10 mouse cellular contexts compared by ENCODE assay signal in the genomic region with DNA sequence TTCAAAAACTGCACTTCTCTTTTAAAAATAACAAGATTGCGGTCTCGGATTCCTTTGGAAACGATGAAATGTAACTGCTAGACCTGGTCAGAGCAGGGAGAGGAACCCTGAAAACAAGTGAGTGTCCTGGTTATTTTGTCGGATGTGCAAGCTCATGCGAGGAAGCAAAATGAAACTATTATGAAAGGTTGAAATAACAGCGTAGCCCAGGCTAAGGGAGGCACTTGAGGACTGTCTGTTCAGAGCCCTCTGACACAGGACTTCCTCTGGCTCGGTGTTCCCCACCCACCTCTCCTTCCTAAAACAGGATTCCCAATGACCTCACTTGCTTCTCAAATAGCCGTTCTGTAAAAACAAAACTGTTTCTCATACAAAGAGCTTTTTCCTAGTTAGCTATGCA. TPM values are rescaled to one million over a fixed set of nuclear protein-coding genes. Genes with fewer than 3 reads are reported as not detected.
DNase-seq lines count a peak whose midpoint lies in the region; ATAC-seq lines count a peak whose summit lies in the region.
"Had no signal": no experiment of that assay in that cellular context is flagged by ENCODE, and none has a peak within 500 bp of the region (broad histone marks: within the 10 kb centered on the region; RNA-seq: fewer than 3 reads in every experiment).

No protein-coding gene starts in this region.

- no peaks in the 10 kb centered on the region for H3K36me3 ChIP-seq in embryonic facial prominence, embryonic 14.5 days (ENCODE audit: control insufficient read depth, insufficient read depth, low read length)
- no peaks in the 10 kb centered on the region for H3K36me3 ChIP-seq in embryonic facial prominence, embryonic 10.5 days (replicated peaks)
- no peaks in the 10 kb centered on the region for H3K36me3 ChIP-seq in lung, embryonic 15.5 days
- H3K36me3 ChIP-seq in forebrain, embryonic 10.5 days (replicated peaks), result no peaks in the 10 kb centered on the region
- H3K36me3 ChIP-seq: neural tube, embryonic 12.5 days had no signal

- 0 out of 2 replicates have a peak overlapping the region, but pooled peaks have one; percentile 5 for H3K27ac ChIP-seq in embryonic facial prominence, embryonic 14.5 days (replicated peaks; ENCODE audit: low read depth, low read length)
- no peak overlapping the region for H3K27ac ChIP-seq in embryonic facial prominence, embryonic 10.5 days (replicated peaks)
- H3K27ac ChIP-seq in brown adipose tissue, adult 24 weeks (replicated peaks; ENCODE audit: low read depth, low read length), result peak overlapping the region; percentile 100
- peak overlapping the region; percentile 61 for H3K27ac ChIP-seq in lung, embryonic 15.5 days
- no peak overlapping the region for H3K27ac ChIP-seq in forebrain, embryonic 10.5 days
- H3K27ac ChIP-seq: neural tube, embryonic 12.5 days had no signal

- WGBS in embryonic facial prominence, embryonic 14.5 days, result 64% methylated on average over 8 of the region's 8 CpGs
- 76% methylated on average over 8 of the region's 8 CpGs for WGBS in embryonic facial prominence, embryonic 10.5 days
- WGBS in lung, embryonic 15.5 days, result 51% methylated on average over 8 of the region's 8 CpGs
- 89% methylated on average over 8 of the region's 8 CpGs for WGBS in forebrain, embryonic 10.5 days

- no peak overlapping the region for H3K9ac ChIP-seq in embryonic facial prominence, embryonic 14.5 days (ENCODE audit: low read depth, low read length)
- no peak overlapping the region for H3K9ac ChIP-seq in lung, embryonic 15.5 days
- H3K9ac ChIP-seq: neural tube, embryonic 12.5 days had no signal

- DNase-seq in embryonic facial prominence, embryonic 14.5 days (ENCODE audit: low spot score), result peak; percentile 39
- no peak for DNase-seq in embryonic facial prominence, embryonic 10.5 days (ENCODE audit: low spot score)
- peak; percentile 47 for DNase-seq in induced T-regulatory cell, adult 2 months (ENCODE audit: low read depth)
- no peak for DNase-seq in cerebellum, adult 11-12 months
- DNase-seq in forebrain, embryonic 10.5 days (ENCODE audit: extremely low spot score, low spot score), result no peak
- no peak for DNase-seq in right cerebral cortex, postnatal 36 days (ENCODE audit: low spot score in 2 of 2)
- DNase-seq: left cerebral cortex, postnatal 4 days had no signal

- no peak overlapping the region for H3K4me3 ChIP-seq in embryonic facial prominence, embryonic 14.5 days (ENCODE audit: low read depth, low read length)
- no peak overlapping the region for H3K4me3 ChIP-seq in embryonic facial prominence, embryonic 10.5 days
- peak overlapping the region; percentile 58 for H3K4me3 ChIP-seq in brown adipose tissue, adult 24 weeks (ENCODE audit: insufficient read depth, low read depth, low read length)
- H3K4me3 ChIP-seq in lung, embryonic 15.5 days, result no peak overlapping the region
- no peak overlapping the region for H3K4me3 ChIP-seq in forebrain, embryonic 10.5 days
- H3K4me3 ChIP-seq: neural tube, embryonic 12.5 days had no signal

- H3K4me2 ChIP-seq in embryonic facial prominence, embryonic 14.5 days (ENCODE audit: low read depth, low read length), result 0 out of 2 replicates have a peak overlapping the region, but pooled peaks have one; percentile 5
- no peak overlapping the region; the same call in 1 of the 2 replicates for H3K4me2 ChIP-seq in lung, embryonic 15.5 days
- H3K4me2 ChIP-seq: neural tube, embryonic 12.5 days had no signal

- no peaks in the 10 kb centered on the region for H3K4me1 ChIP-seq in embryonic facial prominence, embryonic 14.5 days (ENCODE audit: control insufficient read depth, insufficient read depth, low read length)
- peaks cover 3% of the 10 kb centered on the region; the same call in 1 of the 2 replicates for H3K4me1 ChIP-seq in embryonic facial prominence, embryonic 10.5 days
- H3K4me1 ChIP-seq in brown adipose tissue, adult 24 weeks (ENCODE audit: control insufficient read depth, insufficient read depth, insufficient read length, low read length), result peaks cover 22% of the 10 kb centered on the region
- H3K4me1 ChIP-seq in lung, embryonic 15.5 days, result peaks cover 7% of the 10 kb centered on the region; the same call in 1 of the 2 replicates
- peaks cover 6% of the 10 kb centered on the region for H3K4me1 ChIP-seq in forebrain, embryonic 10.5 days
- H3K4me1 ChIP-seq: neural tube, embryonic 12.5 days had no signal

- H3K27me3 ChIP-seq in embryonic facial prominence, embryonic 14.5 days (replicated peaks; ENCODE audit: control insufficient read depth, insufficient read depth, low read length), result no peaks in the 10 kb centered on the region
- no peaks in the 10 kb centered on the region for H3K27me3 ChIP-seq in embryonic facial prominence, embryonic 10.5 days (replicated peaks; ENCODE audit: low read depth, poor library complexity, severe bottlenecking)
- no peaks in the 10 kb centered on the region for H3K27me3 ChIP-seq in lung, embryonic 15.5 days
- H3K27me3 ChIP-seq in forebrain, embryonic 10.5 days (ENCODE audit: poor library complexity, severe bottlenecking), result no peaks in the 10 kb centered on the region
- H3K27me3 ChIP-seq: neural tube, embryonic 12.5 days had no signal

- no peak for ATAC-seq in embryonic facial prominence, embryonic 14.5 days (ENCODE audit: low read depth)
- peak; percentile 46; the same call in 1 of the 2 replicates for ATAC-seq in lung, embryonic 15.5 days (ENCODE audit: borderline replicate concordance, extremely low read depth, low FRiP score, low TSS enrichment)

- H3K9me3 ChIP-seq in embryonic facial prominence, embryonic 14.5 days (ENCODE audit: control insufficient read depth, low read length), result no peaks in the 10 kb centered on the region
- no peaks in the 10 kb centered on the region for H3K9me3 ChIP-seq in embryonic facial prominence, embryonic 10.5 days
- H3K9me3 ChIP-seq in lung, embryonic 15.5 days, result no peaks in the 10 kb centered on the region
- H3K9me3 ChIP-seq in forebrain, embryonic 10.5 days, result no peaks in the 10 kb centered on the region
- H3K9me3 ChIP-seq: neural tube, embryonic 12.5 days had no signal

RNA-seq across cellular contexts. Expression of gene S1pr1, which starts 51.3 kb away (rescaled TPM):
- polyA plus RNA-seq in embryonic facial prominence, embryonic 14.5 days (2014; fragmentation: Nextera tagmentation; extraction: Ambion mirVana), result 28.2 and 28.4 TPM in 2 replicates
- polyA plus RNA-seq in embryonic facial prominence, embryonic 10.5 days (2016; fragmentation: Nextera tagmentation; extraction: Ambion mirVana), result 10.8 and 11.2 TPM in 2 replicates
- 23.1 and 29.4 TPM in 2 replicates for polyA plus RNA-seq in brown adipose tissue, adult 24 weeks (2012; ENCODE audit: insufficient read depth, insufficient read length, missing spikeins)
- 32.0 and 34.2 TPM in 2 replicates for polyA plus RNA-seq in lung, embryonic 15.5 days (2015; fragmentation: Nextera tagmentation; extraction: Ambion mirVana)
- polyA plus RNA-seq in forebrain, embryonic 10.5 days (2016; fragmentation: Nextera tagmentation; extraction: Ambion mirVana), result 25.4 and 27.2 TPM in 2 replicates

Comparison
In these comparisons a context has a peak if more than half of its experiments do, and no peak if none do; other contexts are left out.
1. DNase-seq: peak in embryonic facial prominence, embryonic 14.5 days (single experiment) and induced T-regulatory cell, adult 2 months (single experiment); none in embryonic facial prominence, embryonic 10.5 days (single experiment), cerebellum, adult 11-12 months (single experiment), forebrain, embryonic 10.5 days (single experiment) and right cerebral cortex, postnatal 36 days (0 of 2).
2. H3K27ac ChIP-seq: peak in embryonic facial prominence, embryonic 14.5 days (single experiment), brown adipose tissue, adult 24 weeks (single experiment) and lung, embryonic 15.5 days (single experiment); none in embryonic facial prominence, embryonic 10.5 days (single experiment) and forebrain, embryonic 10.5 days (single experiment).